Mouse (Mus musculus): ENCODE measurements around the gene 4930558K02Rik.
A peak's percentile ranks its signal among the peaks of the same experiment; 100 is the strongest.

GRCm38 (mm10) chr1:161999882-162000371 lies 20.5 kb upstream of the 4930558K02Rik start:
- TF ChIP-seq CTCF (IDR thresholded peaks at IDR 0.05; ENCODE audit: low read depth) (peak; percentile 72), EP300 (IDR thresholded peaks at IDR 0.05; ENCODE audit: low read depth) (no peak)

All from heart, postnatal 0 days (tissue).